Mouse (Mus musculus): Measurements from ENCODE around the gene Eif3l. TPM values are rescaled to one million over a fixed set of nuclear protein-coding genes. Genes with fewer than 3 reads are reported as not detected.

Gene Eif3l
- total and polyA plus RNA-seq, 3 experiments = 301 to 442 (median 394) TPM

GRCm38 (mm10) chr15:79062376-79063159 is 12.4 kb upstream of the Eif3l start, which contains the start of gene Ankrd54 (continued):
- TF ChIP-seq HCFC1 (IDR thresholded peaks at IDR 0.05; ENCODE audit: low read depth, low read length) = peak; percentile 83
- 0 out of 2 replicates have a peak, but pooled peaks have one; percentile 42 for TF ChIP-seq MYB (IDR thresholded peaks at IDR 0.05; ENCODE audit: low read depth, low read length)
- TF ChIP-seq POLR2AphosphoS5 (IDR thresholded peaks at IDR 0.05; ENCODE audit: borderline replicate concordance, low read depth, low read length) = no peak
- no peak for TF ChIP-seq USF2 (IDR thresholded peaks at IDR 0.05; ENCODE audit: borderline replicate concordance in 1 of 2, insufficient read depth in 1 of 2, low read depth in 1 of 2, low read length in 2 of 2)
- no peak for TF ChIP-seq RAD21 (IDR thresholded peaks at IDR 0.05; ENCODE audit: low read depth, low read length)
- no peak for TF ChIP-seq MAFK (IDR thresholded peaks at IDR 0.05; ENCODE audit: borderline replicate concordance, low read depth, low read length)
- TF ChIP-seq ELF1 (IDR thresholded peaks at IDR 0.05; ENCODE audit: low read depth, low read length) = no peak
- peak; percentile 69 for TF ChIP-seq NELFE (IDR thresholded peaks at IDR 0.05; ENCODE audit: low read depth, low read length)
- no peak; the same call in 1 of the 2 replicates for TF ChIP-seq TCF12 (IDR thresholded peaks at IDR 0.05; ENCODE audit: low read depth, low read length)
- peak; percentile 70 to 77 for TF ChIP-seq POLR2A (IDR thresholded peaks at IDR 0.05; ENCODE audit: control insufficient read depth in 1 of 2, insufficient read depth in 1 of 2, low read depth in 1 of 2, low read length in 2 of 2, poor library complexity in 1 of 2)
- TF ChIP-seq MYC (IDR thresholded peaks at IDR 0.05; ENCODE audit: low read depth, low read length) = no peak
- TF ChIP-seq MEF2A (IDR thresholded peaks at IDR 0.05; ENCODE audit: extremely low read depth, insufficient replicate concordance, low read depth, low read length, poor library complexity, severe bottlenecking) = no peak
- TF ChIP-seq POLR2AphosphoS2 (IDR thresholded peaks at IDR 0.05; ENCODE audit: low read length) = 0 out of 2 replicates have a peak, but pooled peaks have one; percentile 57
- no peak for TF ChIP-seq ZMIZ1 (IDR thresholded peaks at IDR 0.05; ENCODE audit: low read depth, low read length)
- peak; percentile 58; the same call in 1 of the 2 replicates for TF ChIP-seq KAT2A (conservative IDR thresholded peaks at IDR 0.05; ENCODE audit: low read depth, low read length)
- TF ChIP-seq UBTF (IDR thresholded peaks at IDR 0.05; ENCODE audit: borderline replicate concordance, insufficient read depth, low read depth, low read length) = peak; percentile 92; the same call in 1 of the 2 replicates

GRCm38 (mm10) chr15:79063160-79063740 is 11.7 kb upstream of the Eif3l start:
- Histone ChIP-seq H3K27ac (ENCODE audit: control insufficient read depth, low read depth, low read length) (peak overlapping the region; percentile 59), H3K4me3 (ENCODE audit: control insufficient read depth in 1 of 2, insufficient read depth in 1 of 2, low read depth in 2 of 2, low read length in 2 of 2) (peak overlapping the region; percentile 51 to 61), H3K4me1 (ENCODE audit: control insufficient read depth in 1 of 2, insufficient read depth in 2 of 2, low read length in 2 of 2) (peaks cover 2 to 31% of the 10 kb centered on the region in 2 experiments), H3K9me3 (replicated peaks; ENCODE audit: insufficient read depth, low read length) (no peaks in the 10 kb centered on the region), H3K79me2 (ENCODE audit: control insufficient read depth, insufficient read depth, low read length, poor library complexity) (peaks cover 12% of the 10 kb centered on the region), H3K9ac (ENCODE audit: control insufficient read depth, low read depth, low read length, poor library complexity, severe bottlenecking) (peak overlapping the region; percentile 62), H3K27me3 (ENCODE audit: control insufficient read depth in 1 of 2, insufficient read depth in 2 of 2, low read length in 2 of 2) (no peaks in the 10 kb centered on the region), H3K36me3 (ENCODE audit: control insufficient read depth in 1 of 2, insufficient read depth in 2 of 2, low read length in 2 of 2) (peaks cover 0 to 33% of the 10 kb centered on the region in 2 experiments; a peak in 2 of 4 replicates)
- TF ChIP-seq ZNF384 (IDR thresholded peaks at IDR 0.05; ENCODE audit: low read depth, low read length) (peak; percentile 99), SMC3 (IDR thresholded peaks at IDR 0.05; ENCODE audit: low read depth, low read length) (no peak), MXI1 (IDR thresholded peaks at IDR 0.05; ENCODE audit: low read depth, low read length) (peak; percentile 50; the same call in 1 of the 2 replicates), SIN3A (IDR thresholded peaks at IDR 0.05; ENCODE audit: low read length) (0 out of 2 replicates have a peak, but pooled peaks have one; percentile 75), BHLHE40 (IDR thresholded peaks at IDR 0.05; ENCODE audit: borderline replicate concordance, low read depth, low read length) (no peak), ZMIZ1 (IDR thresholded peaks at IDR 0.05; ENCODE audit: low read depth, low read length) (no peak), TCF12 (IDR thresholded peaks at IDR 0.05; ENCODE audit: low read depth, low read length) (no peak), MAX (IDR thresholded peaks at IDR 0.05; ENCODE audit: low read length) (peak; percentile 17; the same call in 1 of the 2 replicates), GATA1 (IDR thresholded peaks at IDR 0.05; ENCODE audit: low read depth, low read length) (peak; percentile 27; the same call in 1 of the 2 replicates), TBP (IDR thresholded peaks at IDR 0.05; ENCODE audit: low read depth, low read length) (no peak), HCFC1 (IDR thresholded peaks at IDR 0.05; ENCODE audit: low read depth, low read length) (0 out of 2 replicates have a peak, but pooled peaks have one; percentile 10), NELFE (IDR thresholded peaks at IDR 0.05; ENCODE audit: low read depth, low read length) (no peak), UBTF (IDR thresholded peaks at IDR 0.05; ENCODE audit: borderline replicate concordance, insufficient read depth, low read depth, low read length) (0 out of 2 replicates have a peak, but pooled peaks have one; percentile 58), MYC (IDR thresholded peaks at IDR 0.05; ENCODE audit: low read depth, low read length) (0 out of 2 replicates have a peak, but pooled peaks have one; percentile 49)
- DNase-seq (ENCODE audit: low read depth, low spot score) = no peak
